Mouse (Mus musculus): ENCODE results near the gene Safb.

The Safb gene

GRCm38 (mm10) chr17:56560131-56560530 is 24.5 kb upstream of the Safb start:
- DNase-seq (ENCODE audit: low spot score in 2 of 2) = no peak

- DNase-seq (ENCODE audit: low spot score in 2 of 2) = no peak
These were observed 22.8 kb upstream of the Safb start for GRCm38 (mm10) chr17:56561866-56562265.

- DNase-seq (ENCODE audit: low spot score in 2 of 2) = no peak
These were observed 18.3 kb upstream of the Safb start for GRCm38 (mm10) chr17:56566293-56566692.

- DNase-seq (ENCODE audit: low spot score in 2 of 2) = no peak
These were observed 17.7 kb upstream of the Safb start for GRCm38 (mm10) chr17:56566918-56567317.

- no peak for DNase-seq (ENCODE audit: low spot score in 2 of 2)
These were observed 17.3 kb upstream of the Safb start for GRCm38 (mm10) chr17:56567370-56567769.

GRCm38 (mm10) chr17:56570287-56570686 is 14.3 kb upstream of the Safb start:
- DNase-seq (ENCODE audit: low spot score in 2 of 2) = no peak

GRCm38 (mm10) chr17:56572154-56572553 is 12.5 kb upstream of the Safb start:
- no peak for DNase-seq (ENCODE audit: low spot score in 2 of 2)

GRCm38 (mm10) chr17:56572939-56573338 is 11.7 kb upstream of the Safb start:
- no peak for DNase-seq (ENCODE audit: low spot score in 2 of 2)

- no peak for DNase-seq (ENCODE audit: low spot score in 2 of 2)
These were observed 1.6 kb upstream of the Safb start for GRCm38 (mm10) chr17:56583071-56583470.

GRCm38 (mm10) chr17:56583611-56584256 is 891 bp upstream of the Safb start:
- DNase-seq (ENCODE audit: low spot score in 2 of 2) = peak; percentile 33 to 39

GRCm38 (mm10) chr17:56585171-56585821 is 671 bp downstream of the Safb start:
- peak in 1 of 2 experiments; percentile 42 for DNase-seq (ENCODE audit: low spot score in 2 of 2)

- DNase-seq (ENCODE audit: low spot score in 2 of 2) = no peak
These were observed 3.1 kb downstream of the Safb start for GRCm38 (mm10) chr17:56587773-56588172.

GRCm38 (mm10) chr17:56588921-56589320 is 4.3 kb downstream of the Safb start:
- DNase-seq (ENCODE audit: low spot score in 2 of 2) = no peak

GRCm38 (mm10) chr17:56592553-56592952 is 7.9 kb downstream of the Safb start:
- no peak for DNase-seq (ENCODE audit: low spot score in 2 of 2)

- no peak for DNase-seq (ENCODE audit: low spot score in 2 of 2)
These were observed 9.1 kb downstream of the Safb start for GRCm38 (mm10) chr17:56593527-56594271.

GRCm38 (mm10) chr17:56603186-56604069 is 18.8 kb downstream of the Safb start:
- DNase-seq (ENCODE audit: low spot score in 2 of 2) = no peak

GRCm38 (mm10) chr17:56604070-56604380 is 19.4 kb downstream of the Safb start:
- DNase-seq (ENCODE audit: low spot score in 2 of 2) = no peak

GRCm38 (mm10) chr17:56604422-56604821 is 19.8 kb downstream of the Safb start:
- DNase-seq (ENCODE audit: low spot score in 2 of 2) = no peak

- no peak for DNase-seq (ENCODE audit: low spot score in 2 of 2)
These were observed 20.8 kb downstream of the Safb start for GRCm38 (mm10) chr17:56605431-56605830.

- DNase-seq (ENCODE audit: low spot score in 2 of 2) = no peak
These were observed 23.0 kb downstream of the Safb start for GRCm38 (mm10) chr17:56607521-56608062.

GRCm38 (mm10) chr17:56608699-56609098 is 24.1 kb downstream of the Safb start:
- no peak for DNase-seq (ENCODE audit: low spot score in 2 of 2)
